Mouse (Mus musculus): ENCODE measurements at regions not wholly inside any gene's neighbourhood (a gene's known extent, or its start where the extent isn't known, plus 50 kb on each side); places are given as distances from the start of the nearest gene placed in this dataset.
"Not testable (repeated sequence)": the region's sequence is repeated elsewhere in the genome, so short reads cannot be mapped to it uniquely, and the experiment has no call there.

DNA sequence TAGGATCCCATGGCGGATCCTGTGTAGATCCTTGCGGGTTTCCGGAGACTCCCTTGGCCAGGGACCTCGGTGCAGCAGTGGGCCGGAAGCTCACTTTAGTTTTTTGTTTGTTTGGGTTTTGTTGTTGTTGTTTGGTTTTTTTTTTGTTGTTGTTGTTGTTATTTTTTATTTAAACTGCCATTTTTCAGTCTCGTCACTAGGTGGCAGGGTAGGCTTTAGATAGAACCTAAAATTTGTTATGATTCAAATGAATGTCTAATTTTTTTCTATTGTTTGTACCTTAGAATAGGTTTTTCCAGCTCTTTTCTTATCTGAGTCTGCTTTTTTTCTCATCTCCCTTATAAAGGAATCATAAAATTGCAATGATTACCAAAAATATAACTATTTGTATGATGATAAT lies 834.4 kb upstream of the Tacstd2 start:
- Histone ChIP-seq H3K36me3 (ENCODE audit: control insufficient read depth, insufficient read depth, low read length) (no peaks in the 10 kb centered on the region), H3K4me3 (ENCODE audit: low read depth, low read length) (no peak overlapping the region), H3K9ac (ENCODE audit: low read depth, low read length) (no peak overlapping the region), H3K27ac (replicated peaks; ENCODE audit: low read depth, low read length) (no peak overlapping the region), H3K4me2 (ENCODE audit: low read depth, low read length) (no peak overlapping the region), H3K27me3 (replicated peaks; ENCODE audit: control insufficient read depth, insufficient read depth, low read length) (no peaks in the 10 kb centered on the region), H3K4me1 (ENCODE audit: control insufficient read depth, insufficient read depth, low read length) (no peaks in the 10 kb centered on the region), H3K9me3 (ENCODE audit: control insufficient read depth, low read length) (no peaks in the 10 kb centered on the region)
- DNase-seq (ENCODE audit: low spot score) (no peak), ATAC-seq (ENCODE audit: low read depth) (no peak)
- WGBS, result 84% methylated on average over 6 of the region's 6 CpGs

DNA sequence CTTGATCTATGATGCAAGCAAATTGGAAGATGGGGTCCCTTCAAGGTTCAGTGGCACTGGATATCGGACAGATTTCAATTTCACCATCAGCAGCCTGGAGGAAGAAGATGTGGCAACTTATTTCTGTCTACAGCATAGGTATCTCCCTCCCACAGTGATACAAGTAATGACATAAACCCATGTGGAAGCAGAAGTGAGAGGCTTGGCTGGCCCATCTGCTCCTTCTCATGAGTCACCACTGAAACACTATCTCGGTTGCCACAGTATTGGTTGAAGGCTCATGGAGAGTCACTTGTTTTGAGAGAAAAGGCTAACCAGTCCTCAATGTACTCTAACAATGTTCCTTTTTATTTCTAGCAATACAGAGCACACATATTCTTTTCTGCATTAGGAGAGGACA lies 804.2 kb upstream of the Tacstd2 start:
- ATAC-seq (ENCODE audit: low read depth), result no peak
- Histone ChIP-seq H3K36me3 (ENCODE audit: control insufficient read depth, insufficient read depth, low read length) (no peaks in the 10 kb centered on the region), H3K4me1 (ENCODE audit: control insufficient read depth, insufficient read depth, low read length) (no peaks in the 10 kb centered on the region), H3K9me3 (ENCODE audit: control insufficient read depth, low read length) (no peaks in the 10 kb centered on the region), H3K4me2 (ENCODE audit: low read depth, low read length) (no peak overlapping the region), H3K4me3 (ENCODE audit: low read depth, low read length) (no peak overlapping the region), H3K9ac (ENCODE audit: low read depth, low read length) (no peak overlapping the region), H3K27ac (replicated peaks; ENCODE audit: low read depth, low read length) (no peak overlapping the region), H3K27me3 (replicated peaks; ENCODE audit: control insufficient read depth, insufficient read depth, low read length) (no peaks in the 10 kb centered on the region)
- 76% methylated on average over 2 of the region's 2 CpGs for WGBS
- no peak for DNase-seq (ENCODE audit: low spot score)

DNA sequence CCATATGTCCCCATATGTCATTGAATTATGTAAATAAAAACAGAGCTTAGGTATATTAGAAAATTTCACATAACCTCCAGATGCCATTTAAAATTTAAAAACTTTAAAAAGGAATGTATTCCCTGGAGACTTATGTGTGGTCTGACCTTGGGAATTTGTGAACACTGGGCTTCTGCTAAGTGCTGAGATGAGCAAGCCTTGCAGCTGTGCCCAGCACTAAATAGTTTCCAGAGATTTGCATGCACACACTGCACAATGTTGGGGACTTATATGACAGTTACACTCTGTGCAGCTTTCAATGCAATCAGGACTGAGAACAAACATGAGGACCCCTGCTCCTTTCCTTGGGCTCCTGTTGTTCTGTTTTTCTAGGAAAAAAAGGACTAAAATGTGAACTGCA lies 803.6 kb upstream of the Tacstd2 start:
- not testable (repeated sequence) for DNase-seq (ENCODE audit: low spot score); H3K4me3 ChIP-seq (ENCODE audit: low read depth, low read length); ATAC-seq (ENCODE audit: low read depth); H3K4me2 ChIP-seq (ENCODE audit: low read depth, low read length); H3K9ac ChIP-seq (ENCODE audit: low read depth, low read length); H3K27me3 ChIP-seq (replicated peaks; ENCODE audit: control insufficient read depth, insufficient read depth, low read length); H3K36me3 ChIP-seq (ENCODE audit: control insufficient read depth, insufficient read depth, low read length); H3K27ac ChIP-seq (replicated peaks; ENCODE audit: low read depth, low read length); H3K4me1 ChIP-seq (ENCODE audit: control insufficient read depth, insufficient read depth, low read length); H3K9me3 ChIP-seq (ENCODE audit: control insufficient read depth, low read length)

DNA sequence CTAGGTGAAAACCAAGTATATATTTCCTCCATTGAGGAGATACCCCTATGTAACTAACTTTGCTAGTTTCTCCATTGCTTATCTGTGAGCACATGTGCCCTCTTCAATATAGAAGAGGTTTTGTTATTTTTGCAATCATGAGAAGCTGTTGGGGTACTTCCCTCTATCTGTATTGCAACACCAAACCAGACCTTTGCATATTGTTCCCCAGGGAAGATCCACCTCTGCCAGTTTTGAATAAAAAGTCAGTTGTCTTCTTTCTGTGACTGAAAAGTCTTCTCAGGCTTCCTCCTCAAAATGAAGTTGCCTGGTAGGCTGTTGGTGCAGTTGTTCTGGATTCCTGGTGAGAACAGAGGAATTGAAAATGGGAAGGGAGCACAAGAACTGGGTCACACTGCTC lies 775.8 kb upstream of the Tacstd2 start:
- Histone ChIP-seq H3K9me3 (ENCODE audit: control insufficient read depth, low read length) (no peaks in the 10 kb centered on the region), H3K36me3 (ENCODE audit: control insufficient read depth, insufficient read depth, low read length) (no peaks in the 10 kb centered on the region), H3K27me3 (replicated peaks; ENCODE audit: control insufficient read depth, insufficient read depth, low read length) (no peaks in the 10 kb centered on the region), H3K27ac (replicated peaks; ENCODE audit: low read depth, low read length) (no peak overlapping the region), H3K9ac (ENCODE audit: low read depth, low read length) (no peak overlapping the region), H3K4me2 (ENCODE audit: low read depth, low read length) (no peak overlapping the region), H3K4me1 (ENCODE audit: control insufficient read depth, insufficient read depth, low read length) (no peaks in the 10 kb centered on the region), H3K4me3 (ENCODE audit: low read depth, low read length) (no peak overlapping the region)
- DNase-seq (ENCODE audit: low spot score), result no peak
- no peak for ATAC-seq (ENCODE audit: low read depth)

DNA sequence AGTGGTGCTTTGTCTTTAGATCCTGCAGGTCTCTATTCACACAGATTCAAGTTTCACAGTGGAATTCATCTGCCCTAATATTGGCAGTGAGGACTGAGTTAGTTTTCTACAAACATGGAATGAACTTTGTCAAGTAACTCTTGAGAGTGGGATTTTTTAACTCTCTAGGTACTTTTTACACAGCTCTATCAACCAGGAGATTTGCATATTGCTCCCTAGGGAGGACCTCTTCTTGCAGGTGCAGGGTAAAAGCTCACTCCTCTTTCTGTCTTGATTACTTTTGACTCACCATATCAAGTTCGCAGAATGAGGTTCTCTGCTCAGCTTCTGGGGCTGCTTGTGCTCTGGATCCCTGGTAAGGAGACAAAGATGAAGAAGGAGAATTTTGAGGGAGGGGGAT lies 766.5 kb upstream of the Tacstd2 start:
- ATAC-seq (ENCODE audit: low read depth), result no peak
- 84% methylated on average over 1 of the region's 1 CpGs for WGBS

DNA sequence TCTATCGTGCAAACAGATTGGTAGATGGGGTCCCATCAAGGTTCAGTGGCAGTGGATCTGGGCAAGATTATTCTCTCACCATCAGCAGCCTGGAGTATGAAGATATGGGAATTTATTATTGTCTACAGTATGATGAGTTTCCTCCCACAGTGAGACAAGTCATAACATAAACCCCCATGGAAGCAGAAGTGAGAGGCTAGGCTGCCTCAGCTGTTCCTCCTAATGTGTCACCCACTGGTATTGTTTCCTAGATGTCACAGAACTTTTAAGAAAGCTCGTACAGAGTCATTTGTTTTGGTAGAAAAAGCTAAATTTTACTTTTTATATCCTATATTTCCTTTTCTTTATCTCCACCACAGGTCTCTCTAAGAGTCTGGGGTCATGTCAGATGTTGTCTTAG lies 721.1 kb upstream of the Tacstd2 start:
- 72% methylated on average over 2 of the region's 2 CpGs for whole genome bisulfite sequencing
- DNase-seq (ENCODE audit: low spot score), result no peak
- no peak overlapping the region for H3K4me2 ChIP-seq (ENCODE audit: low read depth, low read length)

More for the DNA sequence above, 766.5 kb upstream of the Tacstd2 start:
- Histone ChIP-seq H3K27ac (replicated peaks; ENCODE audit: low read depth, low read length) (no peak overlapping the region), H3K4me2 (ENCODE audit: low read depth, low read length) (no peak overlapping the region), H3K9ac (ENCODE audit: low read depth, low read length) (no peak overlapping the region), H3K27me3 (replicated peaks; ENCODE audit: control insufficient read depth, insufficient read depth, low read length) (no peaks in the 10 kb centered on the region), H3K4me1 (ENCODE audit: control insufficient read depth, insufficient read depth, low read length) (no peaks in the 10 kb centered on the region), H3K9me3 (ENCODE audit: control insufficient read depth, low read length) (no peaks in the 10 kb centered on the region), H3K4me3 (ENCODE audit: low read depth, low read length) (no peak overlapping the region), H3K36me3 (ENCODE audit: control insufficient read depth, insufficient read depth, low read length) (no peaks in the 10 kb centered on the region)
- DNase-seq (ENCODE audit: low spot score), result no peak

DNA sequence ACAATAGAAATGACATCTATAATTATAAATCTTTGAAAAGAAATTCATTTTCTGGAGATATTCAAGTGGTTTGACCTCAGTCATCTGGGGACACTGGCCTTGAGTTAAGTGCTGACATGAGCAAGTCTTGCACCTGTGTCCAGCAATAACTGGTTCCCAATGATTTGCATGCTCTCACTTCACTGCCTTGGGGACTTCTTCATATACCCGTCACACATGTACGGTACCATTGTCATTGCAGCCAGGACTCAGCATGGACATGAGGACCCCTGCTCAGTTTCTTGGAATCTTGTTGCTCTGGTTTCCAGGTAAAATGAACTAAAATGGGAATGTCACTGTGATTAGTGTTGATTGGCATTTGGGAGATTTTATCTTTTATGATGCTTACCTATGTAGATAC lies 720.6 kb upstream of the Tacstd2 start:
- no peaks in the 10 kb centered on the region for H3K4me1 ChIP-seq (ENCODE audit: control insufficient read depth, insufficient read depth, low read length)
- 82% methylated on average over 2 of the region's 2 CpGs for WGBS
- no peak for DNase-seq (ENCODE audit: low spot score)
- H3K9ac ChIP-seq (ENCODE audit: low read depth, low read length), result no peak overlapping the region
- H3K27ac ChIP-seq (replicated peaks; ENCODE audit: low read depth, low read length), result no peak overlapping the region
- no peaks in the 10 kb centered on the region for H3K9me3 ChIP-seq (ENCODE audit: control insufficient read depth, low read length)
- no peak for ATAC-seq (ENCODE audit: low read depth)
- no peaks in the 10 kb centered on the region for H3K27me3 ChIP-seq (replicated peaks; ENCODE audit: control insufficient read depth, insufficient read depth, low read length)
- H3K36me3 ChIP-seq (ENCODE audit: control insufficient read depth, insufficient read depth, low read length), result no peaks in the 10 kb centered on the region
- no peak overlapping the region for H3K4me2 ChIP-seq (ENCODE audit: low read depth, low read length)
- no peak overlapping the region for H3K4me3 ChIP-seq (ENCODE audit: low read depth, low read length)

More for the DNA sequence above, 721.1 kb upstream of the Tacstd2 start:
- H3K27me3 ChIP-seq (replicated peaks; ENCODE audit: control insufficient read depth, insufficient read depth, low read length), result no peaks in the 10 kb centered on the region
- no peaks in the 10 kb centered on the region for H3K9me3 ChIP-seq (ENCODE audit: control insufficient read depth, low read length)
- no peak overlapping the region for H3K27ac ChIP-seq (replicated peaks; ENCODE audit: low read depth, low read length)
- no peaks in the 10 kb centered on the region for H3K4me1 ChIP-seq (ENCODE audit: control insufficient read depth, insufficient read depth, low read length)
- ATAC-seq (ENCODE audit: low read depth), result no peak
- H3K9ac ChIP-seq (ENCODE audit: low read depth, low read length), result no peak overlapping the region
- no peaks in the 10 kb centered on the region for H3K36me3 ChIP-seq (ENCODE audit: control insufficient read depth, insufficient read depth, low read length)
- H3K4me3 ChIP-seq (ENCODE audit: low read depth, low read length), result no peak overlapping the region

DNA sequence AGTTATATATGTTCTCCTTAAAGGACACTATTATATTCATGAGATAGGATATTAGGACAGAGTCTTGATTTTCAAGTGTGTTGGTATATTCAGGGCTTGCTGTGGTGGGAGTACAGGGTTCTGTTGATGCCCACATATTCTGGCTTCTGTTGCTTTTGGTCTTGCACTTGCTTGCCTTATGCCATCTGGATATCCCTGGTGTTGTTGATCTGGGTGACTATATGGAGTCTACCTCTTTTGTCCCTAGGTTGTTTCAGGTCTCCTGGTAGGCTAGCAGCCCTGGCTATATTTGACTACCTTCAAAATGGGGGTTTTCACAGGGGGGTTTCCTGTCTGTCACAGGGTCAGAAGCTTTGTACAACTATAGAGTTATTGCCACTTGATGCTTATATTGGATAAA lies 717.1 kb upstream of the Tacstd2 start:
- no peak overlapping the region for H3K9ac ChIP-seq (ENCODE audit: low read depth, low read length)
- no peaks in the 10 kb centered on the region for H3K36me3 ChIP-seq (ENCODE audit: control insufficient read depth, insufficient read depth, low read length)
- ATAC-seq (ENCODE audit: low read depth), result no peak
- no peaks in the 10 kb centered on the region for H3K4me1 ChIP-seq (ENCODE audit: control insufficient read depth, insufficient read depth, low read length)
- no peak overlapping the region for H3K4me3 ChIP-seq (ENCODE audit: low read depth, low read length)
- no peaks in the 10 kb centered on the region for H3K27me3 ChIP-seq (replicated peaks; ENCODE audit: control insufficient read depth, insufficient read depth, low read length)
- peaks cover 4% of the 10 kb centered on the region; the same call in 1 of the 2 replicates for H3K9me3 ChIP-seq (ENCODE audit: control insufficient read depth, low read length)
- no peak overlapping the region for H3K27ac ChIP-seq (replicated peaks; ENCODE audit: low read depth, low read length)
- no peak for DNase-seq (ENCODE audit: low spot score)
- H3K4me2 ChIP-seq (ENCODE audit: low read depth, low read length), result no peak overlapping the region

DNA sequence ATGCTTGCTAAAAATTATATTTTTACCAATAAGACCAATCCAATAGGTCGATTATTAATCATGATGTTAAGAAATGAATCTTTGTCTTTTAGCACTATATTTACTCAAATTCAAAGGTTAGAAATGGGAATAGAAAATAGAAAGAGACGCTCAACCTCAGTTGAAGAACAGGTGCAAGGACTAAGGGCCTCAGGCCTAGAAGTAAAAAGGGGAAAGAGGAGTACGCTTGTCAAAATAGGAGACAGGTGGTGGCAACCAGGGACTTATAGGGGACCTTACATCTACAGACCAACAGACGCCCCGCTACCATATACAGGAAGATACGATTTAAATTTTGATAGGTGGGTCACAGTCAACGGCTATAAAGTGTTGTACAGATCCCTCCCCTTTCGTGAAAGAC lies 715.7 kb upstream of the Tacstd2 start:
- not testable (repeated sequence) for H3K27me3 ChIP-seq (replicated peaks; ENCODE audit: control insufficient read depth, insufficient read depth, low read length); ATAC-seq (ENCODE audit: low read depth); H3K4me2 ChIP-seq (ENCODE audit: low read depth, low read length); H3K4me1 ChIP-seq (ENCODE audit: control insufficient read depth, insufficient read depth, low read length); H3K27ac ChIP-seq (replicated peaks; ENCODE audit: low read depth, low read length); DNase-seq (ENCODE audit: low spot score); H3K36me3 ChIP-seq (ENCODE audit: control insufficient read depth, insufficient read depth, low read length); H3K9ac ChIP-seq (ENCODE audit: low read depth, low read length); H3K9me3 ChIP-seq (ENCODE audit: control insufficient read depth, low read length); H3K4me3 ChIP-seq (ENCODE audit: low read depth, low read length)
- no CpG with 5 or more reads among the region's 8 CpGs for WGBS

All from embryonic facial prominence, embryonic 14.5 days (tissue).